Mouse (Mus musculus): ENCODE results near the gene Fam50b. TPM values are rescaled to one million over a fixed set of nuclear protein-coding genes. Genes with fewer than 3 reads are reported as not detected.

Fam50b gene
- polyA plus RNA-seq, 1 experiment: not detected

DNA sequence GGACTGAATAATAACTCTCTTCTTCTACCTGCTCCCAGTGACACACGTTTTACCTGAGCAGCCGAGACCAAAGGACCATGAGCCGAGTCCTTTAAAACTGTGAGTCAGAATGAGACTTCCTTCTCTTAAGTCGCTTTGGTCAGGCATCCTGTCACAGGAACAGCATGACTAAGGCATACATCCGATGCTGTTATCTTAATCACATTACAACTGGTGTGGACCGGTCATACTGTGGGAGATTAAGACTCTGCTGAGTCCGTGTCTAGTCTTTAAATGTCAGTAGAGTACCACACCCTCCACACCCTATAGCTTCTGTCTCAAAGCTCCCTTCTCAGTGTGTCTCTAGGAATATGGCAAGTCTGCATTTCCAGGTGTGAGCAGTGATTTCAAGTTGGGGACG lies 50.2 kb downstream of the Fam50b start:
- no peak for TF ChIP-seq POLR2A (IDR thresholded peaks at IDR 0.05; ENCODE audit: borderline replicate concordance, low read depth, low read length)
- TF ChIP-seq CTCF (IDR thresholded peaks at IDR 0.05; ENCODE audit: low read depth, low read length): no peak
- H3K27ac ChIP-seq (ENCODE audit: insufficient read depth, low read depth, low read length): no peak overlapping the region
- no peak overlapping the region for H3K4me3 ChIP-seq (ENCODE audit: insufficient read depth, low read length)
- H3K4me1 ChIP-seq (ENCODE audit: control insufficient read depth, insufficient read depth, low read length): peaks cover 15% of the 10 kb centered on the region

DNA sequence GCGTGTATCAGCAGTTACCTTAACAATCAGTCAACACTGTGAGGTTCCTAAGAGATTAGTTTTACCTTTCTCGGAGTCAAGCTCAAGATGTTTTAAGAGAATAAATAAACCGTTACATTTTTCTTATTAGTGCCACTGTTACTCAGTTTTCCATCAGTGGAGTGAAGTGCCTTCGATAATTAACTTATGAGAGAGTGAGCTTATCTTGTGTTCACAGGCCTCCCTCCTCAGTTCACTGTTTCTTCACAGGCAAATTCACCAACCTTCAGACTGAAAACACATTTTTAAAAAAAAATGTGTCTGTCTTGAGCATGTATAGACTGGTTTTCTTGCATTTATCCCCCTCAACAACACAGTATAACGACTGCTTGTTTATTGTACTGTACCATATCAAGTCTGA lies 52.0 kb downstream of the Fam50b start:
- no peak overlapping the region for H3K27ac ChIP-seq (ENCODE audit: insufficient read depth, low read depth, low read length)
- TF ChIP-seq POLR2A (IDR thresholded peaks at IDR 0.05; ENCODE audit: borderline replicate concordance, low read depth, low read length) (no peak), CTCF (IDR thresholded peaks at IDR 0.05; ENCODE audit: low read depth, low read length) (no peak)

DNA sequence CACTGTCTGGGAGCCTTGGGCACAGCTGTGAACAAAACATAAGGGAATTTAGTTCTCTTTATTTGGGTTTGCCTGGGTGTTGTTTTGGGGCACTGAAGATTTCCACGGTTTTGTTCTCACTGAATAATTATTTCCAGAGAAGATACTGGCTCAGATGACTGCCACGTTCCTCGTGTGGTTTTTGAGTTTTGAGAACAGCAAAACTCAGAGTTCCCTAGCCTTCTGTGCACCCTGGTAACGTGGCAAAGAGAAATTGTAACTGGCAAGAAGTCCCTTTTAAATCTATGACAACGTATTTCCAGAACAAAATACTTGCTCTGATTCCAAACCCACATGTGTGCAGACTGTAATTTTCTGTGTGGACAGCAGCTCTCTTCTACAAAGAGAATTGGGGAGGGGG lies 52.9 kb downstream of the Fam50b start:
- no peak for TF ChIP-seq CTCF (IDR thresholded peaks at IDR 0.05; ENCODE audit: low read depth, low read length)
- TF ChIP-seq POLR2A (IDR thresholded peaks at IDR 0.05; ENCODE audit: borderline replicate concordance, low read depth, low read length): no peak
- Histone ChIP-seq H3K27ac (ENCODE audit: insufficient read depth, low read depth, low read length) (no peak overlapping the region), H3K4me1 (ENCODE audit: control insufficient read depth, insufficient read depth, low read length) (peaks cover 18% of the 10 kb centered on the region), H3K4me3 (ENCODE audit: insufficient read depth, low read length) (no peak overlapping the region)

More for the DNA sequence above, 52.0 kb downstream of the Fam50b start:
- H3K4me1 ChIP-seq (ENCODE audit: control insufficient read depth, insufficient read depth, low read length): peaks cover 15% of the 10 kb centered on the region
- no peak overlapping the region for H3K4me3 ChIP-seq (ENCODE audit: insufficient read depth, low read length)

DNA sequence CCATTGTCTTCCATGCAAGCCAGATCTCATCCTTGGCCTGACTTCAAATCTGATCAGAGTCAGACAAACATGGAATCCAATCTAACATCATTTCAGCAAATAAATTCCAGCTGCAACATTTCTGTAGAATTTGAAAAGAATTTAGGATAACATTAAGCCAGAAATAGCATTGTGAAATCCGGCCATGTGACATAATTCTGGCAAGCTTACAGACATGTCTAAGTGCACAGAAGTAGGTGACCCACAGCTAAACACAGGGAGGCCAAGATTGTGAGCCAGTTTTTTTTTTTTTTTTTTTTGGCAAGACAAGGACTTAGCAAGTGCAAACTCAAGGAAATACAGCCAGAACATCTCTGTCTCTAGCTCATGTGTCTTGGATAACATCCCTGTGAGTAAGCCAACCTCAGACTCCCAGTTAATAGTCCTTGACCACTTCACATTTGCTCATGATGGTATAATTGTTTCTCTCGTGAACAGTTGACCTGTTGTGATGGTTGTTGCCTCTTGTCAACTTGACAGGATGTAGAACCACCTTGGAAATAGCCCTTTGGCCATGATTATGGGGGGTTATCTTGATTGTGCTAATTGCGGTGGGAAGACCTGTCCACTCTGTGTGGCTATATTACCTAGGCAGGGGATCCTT lies 54.6 kb downstream of the Fam50b start:
- no peak overlapping the region for H3K4me3 ChIP-seq (ENCODE audit: insufficient read depth, low read length)
- no peak for TF ChIP-seq POLR2A (IDR thresholded peaks at IDR 0.05; ENCODE audit: borderline replicate concordance, low read depth, low read length)
- TF ChIP-seq CTCF (IDR thresholded peaks at IDR 0.05; ENCODE audit: low read depth, low read length): no peak
- H3K27ac ChIP-seq (ENCODE audit: insufficient read depth, low read depth, low read length): no peak overlapping the region
- peaks cover 28% of the 10 kb centered on the region for H3K4me1 ChIP-seq (ENCODE audit: control insufficient read depth, insufficient read depth, low read length)

DNA sequence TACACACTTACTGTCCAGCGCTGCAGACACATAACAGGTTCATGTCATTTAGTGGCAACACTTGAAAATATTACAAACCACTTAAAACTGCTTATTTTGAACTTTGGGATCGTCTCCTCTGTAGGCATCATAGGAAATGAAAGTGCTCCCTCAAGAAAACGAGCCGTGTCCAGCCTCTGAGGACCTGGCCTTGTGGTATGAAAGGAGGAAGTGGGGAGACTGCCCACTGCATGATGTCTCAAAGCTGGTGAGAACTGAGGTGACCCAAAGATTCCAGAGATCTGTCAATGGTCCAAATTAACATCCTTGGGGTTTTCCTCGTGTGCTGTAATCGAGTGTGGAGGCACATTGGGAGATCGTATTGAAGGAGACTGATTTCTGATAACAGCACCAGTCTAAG lies 58.4 kb downstream of the Fam50b start:
- no peak for TF ChIP-seq POLR2A (IDR thresholded peaks at IDR 0.05; ENCODE audit: borderline replicate concordance, low read depth, low read length)
- no peak for TF ChIP-seq CTCF (IDR thresholded peaks at IDR 0.05; ENCODE audit: low read depth, low read length)
- H3K4me3 ChIP-seq (ENCODE audit: insufficient read depth, low read length): no peak overlapping the region
- peak overlapping the region; percentile 36; the same call in 1 of the 2 replicates for H3K27ac ChIP-seq (ENCODE audit: insufficient read depth, low read depth, low read length)
- H3K4me1 ChIP-seq (ENCODE audit: control insufficient read depth, insufficient read depth, low read length): peaks cover 20% of the 10 kb centered on the region

DNA sequence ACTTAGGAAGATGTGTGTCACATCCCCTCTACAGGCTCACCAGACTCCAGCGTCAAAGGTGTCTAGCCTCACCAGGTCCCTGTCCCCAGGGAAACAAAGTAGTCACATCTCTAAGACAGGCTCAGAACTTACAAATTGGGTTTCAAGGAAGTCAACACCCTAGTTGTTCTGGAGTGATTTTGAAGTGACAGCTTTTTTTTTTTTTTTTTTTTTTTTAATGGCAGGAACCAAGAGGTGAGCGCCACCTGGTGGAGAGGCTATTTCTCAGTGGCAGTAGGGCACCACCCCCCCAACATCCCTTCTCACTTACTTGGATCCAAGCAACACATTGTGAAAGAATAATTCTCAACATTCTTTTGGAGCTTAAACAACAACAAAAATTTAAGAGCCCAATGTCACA lies 59.2 kb downstream of the Fam50b start:
- Histone ChIP-seq H3K4me3 (ENCODE audit: insufficient read depth, low read length) (no peak overlapping the region), H3K27ac (ENCODE audit: insufficient read depth, low read depth, low read length) (no peak overlapping the region), H3K4me1 (ENCODE audit: control insufficient read depth, insufficient read depth, low read length) (peaks cover 20% of the 10 kb centered on the region)
- TF ChIP-seq CTCF (IDR thresholded peaks at IDR 0.05; ENCODE audit: low read depth, low read length) (peak; percentile 61), POLR2A (IDR thresholded peaks at IDR 0.05; ENCODE audit: borderline replicate concordance, low read depth, low read length) (no peak)

DNA sequence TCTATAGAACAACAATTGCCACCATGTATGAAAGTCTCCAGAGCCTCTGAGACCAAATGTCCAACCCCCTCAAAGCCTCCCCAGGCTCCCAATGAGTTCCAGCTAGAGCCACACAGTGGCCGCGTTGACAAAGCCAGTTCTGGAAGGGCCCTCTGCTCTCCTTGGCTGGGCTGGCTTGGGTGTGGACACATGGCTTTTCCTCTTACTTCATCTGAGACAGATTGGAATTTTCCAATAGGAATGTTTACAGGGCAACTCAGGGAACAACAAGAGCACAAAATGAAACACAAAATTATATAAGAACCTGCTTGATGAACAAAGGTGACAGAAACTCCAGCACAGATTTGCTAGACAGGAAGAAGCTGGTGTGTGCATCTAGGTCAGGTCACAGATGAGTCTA lies 59.8 kb downstream of the Fam50b start:
- Histone ChIP-seq H3K4me3 (ENCODE audit: insufficient read depth, low read length) (no peak overlapping the region), H3K4me1 (ENCODE audit: control insufficient read depth, insufficient read depth, low read length) (peaks cover 15% of the 10 kb centered on the region), H3K27ac (ENCODE audit: insufficient read depth, low read depth, low read length) (no peak overlapping the region)
- TF ChIP-seq POLR2A (IDR thresholded peaks at IDR 0.05; ENCODE audit: borderline replicate concordance, low read depth, low read length): no peak
- TF ChIP-seq CTCF (IDR thresholded peaks at IDR 0.05; ENCODE audit: low read depth, low read length): no peak

Other genes with a start within 250 kb of the Fam50b start
- 0.39 and 1.4 TPM in 2 replicates for gene Pxdc1, start 81.4 kb upstream of the Fam50b start, polyA plus RNA-seq (2012; ENCODE audit: insufficient read depth, insufficient read length, missing spikeins)
- 72.9 and 79.3 TPM in 2 replicates for gene Prpf4b, start 140.5 kb downstream of the Fam50b start, polyA plus RNA-seq (2012; ENCODE audit: insufficient read depth, insufficient read length, missing spikeins)
- gene Fam217a, start 189.5 kb downstream of the Fam50b start, polyA plus RNA-seq (2012; ENCODE audit: insufficient read depth, insufficient read length, missing spikeins): not detected in 2 replicates
- gene 4933417A18Rik, start 189.6 kb downstream of the Fam50b start, polyA plus RNA-seq (2012; ENCODE audit: insufficient read depth, insufficient read length, missing spikeins): not detected in 2 replicates
- gene Eci3, start 229.0 kb downstream of the Fam50b start, polyA plus RNA-seq (2012; ENCODE audit: insufficient read depth, insufficient read length, missing spikeins): not detected in 2 replicates